Mouse (Mus musculus) neural tube, embryonic 11.5 days (tissue): ENCODE results near the gene Mnx1. TPM values are rescaled to one million over a fixed set of nuclear protein-coding genes. Genes with fewer than 3 reads are reported as not detected.
A peak's percentile ranks its signal among the peaks of the same experiment; 100 is the strongest.

Experiments used
- ATAC-seq: fragments of 200-750 bp; cut with Nextera tagmentation; 2 replicates; pipeline ENCODE4 v1.8.0; 2017; ENCODE audit warnings: moderate number of reproducible peaks, mild to moderate bottlenecking, moderate TSS enrichment, moderate library complexity; ENCODE audit not compliant: insufficient read depth, low FRiP score, low TSS enrichment
- DNase-seq: peaks from one replicate; pipeline ENCODE4 v3.0.0-alpha.2; 2015; ENCODE audit warnings: low spot score
- H3K27ac ChIP-seq: fragments of 300-500 bp; sonication (generic); 2 replicates; pipeline ENCODE4 v1.5.1; 2014; ENCODE audit warnings: low read depth, mild to moderate bottlenecking, low read length
- H3K27me3 ChIP-seq: fragments of 300-500 bp; sonication (generic); 2 replicates; pipeline ENCODE4 v1.6.1; 2014; ENCODE audit warnings: mild to moderate bottlenecking, low read length, mixed read lengths; ENCODE audit not compliant: control insufficient read depth, insufficient read depth
- H3K36me3 ChIP-seq: fragments of 300-500 bp; sonication (generic); 2 replicates; pipeline ENCODE4 v1.6.1; 2014; ENCODE audit warnings: mild to moderate bottlenecking, low read length, moderate library complexity, mixed read lengths; ENCODE audit not compliant: control insufficient read depth, insufficient read depth
- H3K4me1 ChIP-seq: fragments of 300-500 bp; sonication (generic); 2 replicates; pipeline ENCODE4 v1.6.1; 2014; ENCODE audit warnings: low read length, mixed read lengths; ENCODE audit not compliant: control insufficient read depth, insufficient read depth
- H3K4me2 ChIP-seq: fragments of 300-500 bp; sonication (generic); 2 replicates; pipeline ENCODE4 v1.6.1; 2014; ENCODE audit warnings: low read depth, mild to moderate bottlenecking, moderate library complexity
- H3K4me3 ChIP-seq: fragments of 300-500 bp; sonication (generic); 2 replicates; pipeline ENCODE4 v1.5.1; 2014; ENCODE audit warnings: low read depth, low read length
- H3K9ac ChIP-seq: fragments of 300-500 bp; sonication (generic); 2 replicates; pipeline ENCODE4 v1.6.1; 2014; ENCODE audit warnings: mild to moderate bottlenecking, low read length
- H3K9me3 ChIP-seq: fragments of 300-500 bp; sonication (generic); 2 replicates; pipeline ENCODE4 v1.6.1; 2016; ENCODE audit warnings: low read length; ENCODE audit not compliant: control insufficient read depth
- WGBS: fragments of 180-500 bp; shearing (Covaris S2); extraction: QIAGEN DNeasy Blood & Tissue Kit; methylation state at CpG from one replicate; pipeline ENCODE4 v1.1.7; 2014; 5-methylcytosine and 5-hydroxymethylcytosine counted together
- polyA plus RNA-seq: library from polyadenylated mRNA; unstranded; fragments of >200 nt; fragmentation: Nextera tagmentation; extraction: Ambion mirVana; gene quantifications from 2 replicates; pipeline ENCODE4 v1.2.1, GENCODE M21; 2014

The Mnx1 gene
- polyA plus RNA-seq, 1 experiment from 2014 or later: 7.6 TPM

DNA sequence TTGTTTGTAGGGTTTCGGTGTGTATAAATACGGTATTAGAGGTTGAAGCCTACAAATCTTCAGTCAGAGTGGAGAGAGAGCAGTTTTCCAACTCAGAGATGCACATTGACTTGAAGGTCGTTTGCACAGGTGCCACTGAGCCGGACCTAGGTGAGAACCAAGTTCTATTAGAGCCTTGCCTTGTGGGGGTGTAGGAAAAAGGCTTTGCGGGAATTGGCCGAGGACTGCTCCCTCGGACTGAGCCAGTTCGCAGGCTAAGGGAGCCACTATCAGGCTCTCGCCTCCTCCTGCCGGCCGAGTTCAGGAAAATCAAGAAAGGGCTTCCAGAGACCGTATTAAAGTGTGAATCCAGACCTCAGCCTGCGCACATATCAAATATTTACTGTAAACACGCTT is 926 bp upstream of the Mnx1 start:
- Histone ChIP-seq H3K4me2 (no peak overlapping the region), H3K4me3 (0 out of 2 replicates have a peak overlapping the region, but pooled peaks have one; percentile 34), H3K4me1 (peaks cover 9% of the 10 kb centered on the region; the same call in 1 of the 2 replicates), H3K9me3 (no peaks in the 10 kb centered on the region), H3K9ac (no peak overlapping the region), H3K36me3 (no peaks in the 10 kb centered on the region), H3K27ac (no peak overlapping the region), H3K27me3 (peaks cover 98% of the 10 kb centered on the region)
- WGBS: under 1% methylated on average over 14 of the region's 14 CpGs
- ATAC-seq (no peak), DNase-seq (peak; percentile 71)

DNA sequence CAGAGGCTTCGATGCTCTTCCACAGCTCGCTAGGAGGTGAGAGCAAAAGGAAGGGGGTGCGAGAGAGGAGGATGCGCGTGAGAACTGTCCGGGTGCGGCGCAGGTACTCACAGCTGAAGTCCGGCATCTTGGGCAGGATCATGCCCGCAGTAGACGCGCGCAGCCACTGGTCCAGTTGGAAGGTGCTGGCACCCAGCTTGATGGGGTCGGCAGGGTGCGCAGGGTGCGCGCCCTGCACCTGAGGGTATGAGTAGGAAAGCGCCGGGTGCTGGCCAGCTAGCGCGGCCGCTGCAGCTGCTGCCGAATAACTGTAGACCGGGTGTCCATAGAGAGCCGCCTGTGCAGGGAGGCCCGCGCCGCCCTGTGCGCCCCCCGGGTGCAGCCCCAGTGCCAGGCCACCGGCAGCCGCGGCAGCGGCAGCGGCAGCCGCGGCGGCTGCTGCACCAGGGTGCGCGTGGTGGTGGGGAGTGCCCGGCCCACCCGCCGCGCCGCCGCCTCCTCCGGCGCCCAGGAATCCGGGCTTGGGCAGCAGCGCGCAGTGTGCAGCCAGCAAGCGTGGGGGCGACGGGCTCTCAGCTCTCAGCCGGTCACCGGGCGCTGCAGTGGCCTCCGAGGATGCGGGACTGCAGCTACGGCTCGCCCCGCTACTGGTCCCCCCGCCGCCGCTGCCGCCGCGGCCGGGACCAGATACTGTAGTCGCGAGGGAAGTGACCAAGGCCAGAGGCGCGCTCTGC is 629 bp downstream of the Mnx1 start:
- under 1% methylated on average over 69 of the region's 73 CpGs for WGBS
- H3K9ac ChIP-seq: no peak overlapping the region
- H3K27ac ChIP-seq: no peak overlapping the region
- DNase-seq (no peak), ATAC-seq (no peak)
- no peaks in the 10 kb centered on the region for H3K36me3 ChIP-seq
- no peaks in the 10 kb centered on the region for H3K9me3 ChIP-seq
- H3K4me3 ChIP-seq: peak overlapping the region; percentile 34
- H3K4me1 ChIP-seq: peaks cover 9% of the 10 kb centered on the region; the same call in 1 of the 2 replicates
- peak overlapping the region; percentile 42 for H3K4me2 ChIP-seq
- H3K27me3 ChIP-seq: peaks cover 99% of the 10 kb centered on the region

GRCm38 (mm10) chr5:29476021-29476420 is 2.2 kb downstream of the Mnx1 start:
- H3K27me3 ChIP-seq: peaks cover 100% of the 10 kb centered on the region
- WGBS: 0% methylated on average over 1 of the region's 1 CpGs
- peaks cover 9% of the 10 kb centered on the region; the same call in 1 of the 2 replicates for H3K4me1 ChIP-seq
- no peak overlapping the region for H3K9ac ChIP-seq
- H3K9me3 ChIP-seq: no peaks in the 10 kb centered on the region
- no peak overlapping the region for H3K4me3 ChIP-seq
- H3K36me3 ChIP-seq: no peaks in the 10 kb centered on the region
- DNase-seq: no peak
- H3K4me2 ChIP-seq: no peak overlapping the region
- no peak overlapping the region for H3K27ac ChIP-seq
- ATAC-seq: no peak

- peaks cover 100% of the 10 kb centered on the region for H3K27me3 ChIP-seq
- WGBS: under 1% methylated on average over 5 of the region's 5 CpGs
- no peak overlapping the region for H3K4me2 ChIP-seq
- H3K9ac ChIP-seq: no peak overlapping the region
- no peak for DNase-seq
- H3K4me3 ChIP-seq: no peak overlapping the region
- no peak for ATAC-seq
- H3K9me3 ChIP-seq: no peaks in the 10 kb centered on the region
- no peaks in the 10 kb centered on the region for H3K36me3 ChIP-seq
- H3K4me1 ChIP-seq: peaks cover 9% of the 10 kb centered on the region; the same call in 1 of the 2 replicates
- H3K27ac ChIP-seq: no peak overlapping the region
Observed at GRCm38 (mm10) chr5:29475556-29475955, 2.7 kb downstream of the Mnx1 start.

GRCm38 (mm10) chr5:29475041-29475440 is 3.2 kb downstream of the Mnx1 start:
- Histone ChIP-seq H3K9ac (no peak overlapping the region), H3K27me3 (peaks cover 100% of the 10 kb centered on the region), H3K4me3 (no peak overlapping the region), H3K9me3 (no peaks in the 10 kb centered on the region), H3K4me1 (peaks cover 9% of the 10 kb centered on the region; the same call in 1 of the 2 replicates), H3K27ac (no peak overlapping the region), H3K4me2 (no peak overlapping the region), H3K36me3 (no peaks in the 10 kb centered on the region)
- WGBS: under 1% methylated on average over 10 of the region's 10 CpGs
- DNase-seq: no peak
- ATAC-seq: no peak

DNA sequence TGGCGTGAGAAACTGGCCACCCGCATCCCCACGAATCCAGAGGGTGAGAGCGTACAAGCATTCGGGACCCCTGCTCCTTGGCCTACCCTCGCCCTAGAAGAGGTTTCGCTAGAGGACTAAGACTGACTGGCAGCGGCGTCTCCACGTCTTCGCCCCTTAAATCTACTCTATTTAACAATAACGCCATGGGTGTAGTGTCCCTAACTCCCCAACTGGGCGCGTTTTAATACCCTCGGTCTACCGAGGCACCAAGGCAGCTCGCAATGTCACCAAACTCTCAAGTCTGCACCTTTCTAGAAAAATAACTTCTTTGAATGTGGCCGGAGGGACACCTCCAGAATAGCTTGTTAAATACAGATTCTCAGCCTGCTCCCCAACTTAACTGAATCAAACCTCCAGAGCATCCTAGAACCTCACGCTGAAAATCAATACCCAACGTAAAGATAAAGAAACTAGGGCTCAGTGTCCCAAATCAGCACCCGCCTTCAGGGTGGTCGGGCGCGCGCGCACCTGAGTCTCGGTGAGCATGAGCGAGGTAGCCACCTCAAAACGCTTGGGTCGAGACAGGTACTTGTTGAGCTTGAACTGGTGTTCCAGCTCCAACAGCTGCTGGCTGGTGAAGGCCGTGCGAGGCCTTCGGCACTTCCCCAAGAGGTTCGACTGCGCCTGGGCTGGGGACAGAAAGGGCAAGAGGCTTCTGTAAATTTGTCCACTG is 3.9 kb downstream of the Mnx1 start:
- H3K36me3 ChIP-seq: no peaks in the 10 kb centered on the region
- DNase-seq (no peak), ATAC-seq (no peak)
- peaks cover 100% of the 10 kb centered on the region for H3K27me3 ChIP-seq
- no peaks in the 10 kb centered on the region for H3K9me3 ChIP-seq
- WGBS: 2% methylated on average over 35 of the region's 35 CpGs
- H3K4me2 ChIP-seq: no peak overlapping the region
- H3K4me1 ChIP-seq: peaks cover 9% of the 10 kb centered on the region; the same call in 1 of the 2 replicates
- H3K9ac ChIP-seq: no peak overlapping the region
- H3K27ac ChIP-seq: no peak overlapping the region
- H3K4me3 ChIP-seq: no peak overlapping the region

DNA sequence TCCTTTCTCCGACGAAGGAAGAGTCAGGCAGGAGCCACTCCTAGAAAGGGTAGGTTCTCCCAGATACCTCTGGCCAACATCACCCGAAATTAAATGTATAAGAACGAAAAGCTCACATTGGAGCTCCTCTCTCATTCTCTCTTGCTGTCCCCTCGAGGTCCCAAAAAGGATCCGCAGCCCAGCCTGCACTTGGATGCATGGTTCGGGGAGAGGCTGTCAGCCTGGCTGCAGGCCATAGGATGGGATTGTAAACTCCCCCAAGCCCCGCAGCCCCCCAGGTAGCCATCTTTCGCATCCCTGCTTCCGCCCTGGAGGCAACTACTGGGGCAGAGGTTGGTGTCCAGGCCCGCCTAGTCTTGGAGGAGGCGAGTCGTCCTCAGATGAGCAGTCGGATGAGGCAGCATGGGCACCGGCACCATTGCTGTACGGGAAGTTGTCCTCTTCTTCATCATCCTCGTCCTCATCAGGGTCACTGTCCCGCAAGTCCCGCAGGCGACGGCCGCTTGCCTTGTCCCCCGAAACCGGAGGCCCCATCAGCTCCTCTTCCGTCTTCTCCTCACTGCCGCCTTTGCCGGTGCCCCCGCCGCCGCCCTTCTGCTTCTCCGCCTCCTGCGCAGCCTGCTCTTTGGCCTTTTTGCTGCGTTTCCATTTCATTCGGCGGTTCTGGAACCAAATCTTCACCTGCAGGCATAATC is 4.6 kb downstream of the Mnx1 start:
- Histone ChIP-seq H3K27me3 (peaks cover 100% of the 10 kb centered on the region), H3K9me3 (no peaks in the 10 kb centered on the region), H3K27ac (no peak overlapping the region), H3K4me3 (no peak overlapping the region), H3K4me1 (peaks cover 9% of the 10 kb centered on the region; the same call in 1 of the 2 replicates), H3K9ac (no peak overlapping the region), H3K36me3 (no peaks in the 10 kb centered on the region), H3K4me2 (peak overlapping the region; percentile 8; the same call in 1 of the 2 replicates)
- no peak for ATAC-seq
- peak; percentile 49 for DNase-seq
- WGBS: 2% methylated on average over 35 of the region's 35 CpGs

DNA sequence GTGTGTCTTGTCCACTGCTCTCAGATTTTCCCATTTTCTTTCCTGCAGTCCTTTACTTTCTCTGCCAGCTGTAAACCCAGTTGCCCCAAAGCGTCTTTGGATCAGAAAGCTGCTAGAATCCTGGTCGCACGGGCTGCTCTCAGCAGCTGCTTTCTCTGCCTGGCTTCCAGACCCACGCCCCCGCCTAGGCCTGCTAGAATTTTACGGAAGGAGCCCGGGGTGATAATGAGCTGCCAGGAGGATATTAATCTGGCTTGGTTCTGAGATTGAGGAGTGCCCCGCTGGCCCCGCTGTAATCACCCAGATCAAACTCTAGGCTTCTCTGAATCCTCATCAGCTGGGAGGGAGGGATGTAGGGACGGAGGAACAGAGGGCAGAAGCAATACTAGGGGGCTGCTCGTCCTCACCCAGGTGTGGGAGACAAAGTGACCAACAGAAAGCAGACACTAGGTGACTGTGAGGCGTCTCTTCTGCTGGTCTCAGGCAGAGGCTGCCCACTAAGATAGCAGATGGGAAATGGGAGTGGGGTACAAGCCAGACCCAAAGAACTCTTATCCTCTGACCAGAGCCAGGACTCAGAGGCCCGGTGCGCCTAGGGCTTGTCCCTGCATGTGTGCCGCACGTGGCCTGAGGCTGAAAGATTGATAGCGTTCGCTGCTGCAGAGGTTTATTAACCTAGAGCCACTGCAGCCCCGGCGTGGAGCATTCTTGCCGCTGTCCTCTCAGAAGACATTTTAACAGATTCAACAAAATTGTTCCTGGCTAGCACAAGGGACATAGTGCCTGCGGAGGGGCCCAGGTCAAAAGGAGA is 6.2 kb downstream of the Mnx1 start:
- H3K9me3 ChIP-seq: no peaks in the 10 kb centered on the region
- no peak for ATAC-seq
- under 1% methylated on average over 22 of the region's 22 CpGs for WGBS

More for the DNA sequence above, 6.2 kb downstream of the Mnx1 start:
- Histone ChIP-seq H3K27me3 (peaks cover 99% of the 10 kb centered on the region), H3K9ac (no peak overlapping the region), H3K27ac (0 out of 2 replicates have a peak overlapping the region, but pooled peaks have one; percentile 17), H3K4me2 (no peak overlapping the region), H3K36me3 (no peaks in the 10 kb centered on the region), H3K4me1 (peaks cover 5% of the 10 kb centered on the region; the same call in 1 of the 2 replicates), H3K4me3 (no peak overlapping the region)
- peak; percentile 51 for DNase-seq
